Mouse (Mus musculus) B cell, adult 2 months (primary cell): ENCODE results near the gene Ppbp.
"Not testable (repeated sequence)": the region's sequence is repeated elsewhere in the genome, so short reads cannot be mapped to it uniquely, and the experiment has no call there.

Experiments used
- DNase-seq, 2 experiments: peaks; one replicate each; pipeline ENCODE4 v3.0.0; 2022

Ppbp gene

GRCm38 (mm10) chr5:90788114-90788513, 19.8 kb downstream of the Ppbp start:
- DNase-seq = no peak

DNA sequence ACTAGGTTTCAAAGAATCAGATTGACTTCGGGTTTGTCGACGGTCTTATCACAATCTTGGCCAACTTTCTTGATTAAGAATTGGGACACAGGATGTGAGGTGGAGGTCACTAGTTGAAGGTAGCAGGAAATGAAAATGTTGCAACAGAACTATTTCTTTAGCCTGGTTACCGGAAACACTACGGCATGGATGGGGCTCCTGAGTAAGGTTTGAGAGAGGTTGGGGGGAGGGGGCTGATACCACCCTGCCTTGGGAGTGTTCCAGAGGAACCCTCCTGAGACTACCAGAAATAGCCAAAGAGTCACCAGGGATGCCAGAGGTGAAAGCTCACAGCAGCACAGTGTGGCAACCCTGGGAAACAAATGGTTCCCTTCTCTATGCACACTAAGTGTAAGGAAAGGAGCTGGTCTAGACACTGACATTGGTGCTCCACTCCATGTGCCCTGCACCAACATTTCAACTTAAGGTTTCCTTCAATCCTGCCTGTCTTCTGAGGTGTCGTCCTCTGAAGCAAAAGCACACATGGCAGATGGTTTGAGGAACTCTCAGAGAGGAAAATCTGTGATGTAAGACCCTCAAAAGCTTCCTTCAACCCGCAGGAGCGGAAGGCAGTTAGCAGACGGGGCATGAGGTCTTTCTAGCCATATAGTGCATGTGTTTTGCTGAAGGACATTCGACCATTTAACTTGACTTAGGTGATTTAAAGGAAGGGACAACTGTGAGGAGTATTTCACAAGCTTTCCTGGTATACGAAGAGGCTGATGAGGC, 21.2 kb downstream of the Ppbp start:
- DNase-seq = no peak

- DNase-seq = no peak
These were observed 21.8 kb downstream of the Ppbp start for GRCm38 (mm10) chr5:90790074-90790502.

DNA sequence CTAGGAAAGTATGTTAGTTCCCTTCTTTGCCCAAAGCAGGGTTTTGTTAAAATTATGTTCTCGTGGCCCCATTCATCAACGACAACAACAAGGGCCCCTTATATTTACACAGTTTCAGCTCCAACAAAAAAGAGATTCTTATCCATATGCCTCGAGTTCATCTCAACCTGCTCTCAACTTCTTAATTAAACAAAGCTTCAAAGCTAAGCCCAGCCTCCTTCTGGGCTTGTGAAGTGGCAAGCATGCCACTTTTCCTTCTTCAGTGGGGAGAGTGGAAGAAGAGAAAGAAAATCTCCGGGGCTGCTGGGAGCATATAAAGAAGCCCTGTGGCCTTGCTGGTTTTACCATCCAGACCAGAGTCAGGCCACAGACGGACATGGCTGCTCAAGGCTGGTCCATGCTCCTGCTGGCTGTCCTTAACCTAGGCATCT, 25.9 kb downstream of the Ppbp start, which contains the start of gene Cxcl15:
Cxcl15 (plus strand) TSS at position 340 of the 431 bp plus-strand sequence.
- no peak for DNase-seq

GRCm38 (mm10) chr5:90795392-90795791, 27.1 kb downstream of the Ppbp start:
- not testable (repeated sequence) for DNase-seq

- DNase-seq = no peak
These were observed 36.3 kb downstream of the Ppbp start for GRCm38 (mm10) chr5:90804574-90804973.

DNA sequence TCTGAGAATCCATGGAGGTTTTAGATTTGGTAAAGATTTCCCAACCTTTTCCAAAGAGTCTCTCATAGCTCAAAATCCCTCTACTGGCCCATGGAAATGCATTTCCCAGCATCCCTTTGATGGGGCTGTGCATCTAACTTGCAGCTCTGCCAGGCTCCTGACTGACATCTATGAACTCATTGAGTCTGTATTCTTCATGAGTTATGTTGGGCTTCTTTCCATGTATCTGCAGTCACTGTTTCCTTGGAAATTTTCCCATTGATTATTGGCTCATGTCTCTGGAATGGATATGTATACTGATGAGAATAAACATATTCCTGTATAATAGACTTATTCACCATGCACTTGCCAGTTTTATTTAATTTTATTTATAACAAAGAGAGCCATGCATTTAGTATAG, 37.7 kb downstream of the Ppbp start:
- DNase-seq = no peak

DNA sequence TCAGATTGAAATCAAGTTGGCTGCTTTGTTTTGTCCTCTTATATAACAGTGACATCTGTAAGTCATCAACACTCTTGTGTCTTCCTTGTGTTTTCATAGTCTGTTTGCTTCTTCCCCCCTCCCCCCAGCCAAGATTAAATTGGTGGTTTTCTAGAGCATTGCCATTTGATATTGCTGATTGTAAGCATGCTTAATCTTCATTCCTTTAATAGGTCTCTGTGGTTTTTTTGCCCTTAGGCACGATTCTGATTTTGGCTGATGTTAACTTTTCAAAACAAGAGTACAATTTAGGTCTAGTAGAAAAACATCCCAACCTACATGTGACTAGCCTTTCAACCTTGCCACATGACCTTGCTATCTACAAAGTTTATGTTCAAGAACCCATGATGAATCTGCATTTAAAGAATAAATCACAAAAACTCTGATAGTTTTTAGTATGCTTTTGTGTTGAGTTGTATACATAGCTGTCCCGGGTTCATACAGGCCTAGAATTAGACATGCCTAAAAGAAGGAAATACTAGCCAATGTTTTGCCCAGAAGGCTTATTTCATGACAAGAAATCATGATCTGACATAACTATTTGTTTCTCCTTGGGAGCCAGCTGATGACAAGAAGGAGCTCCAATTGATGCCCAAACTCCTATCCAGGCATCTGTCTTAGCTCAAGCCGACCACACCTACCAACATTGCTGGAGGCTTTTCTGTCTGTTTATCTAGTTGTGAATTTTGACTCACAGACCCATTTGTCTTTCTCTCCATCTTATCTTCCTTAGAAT, 39.0 kb downstream of the Ppbp start:
- DNase-seq = no peak
